Mouse (Mus musculus): ENCODE results near the gene C1rl. TPM values are rescaled to one million over a fixed set of nuclear protein-coding genes. Genes with fewer than 3 reads are reported as not detected.
A peak's percentile ranks its signal among the peaks of the same experiment; 100 is the strongest.

C1rl gene
- under 1 TPM; 0.46 to 0.59 TPM for total RNA-seq (2021)
- long read RNA-seq, experiment 1, partial matches to known transcripts, result 0 of 2 reads
- long read RNA-seq, experiment 1, other reads (novel, unspliced or antisense), result 0 of 2 reads
- long read RNA-seq, experiment 2, partial matches to known transcripts, result 0 of 3 reads
- long read RNA-seq, experiment 2, other reads (novel, unspliced or antisense), result 1 of 3 reads

- DNase-seq, result peak; percentile 70 to 82
- intact Hi-C loops (cut with DNase I), result no loop called here
Observed at GRCm38 (mm10) chr6:124492842-124493561, at the start of gene C1rl. Gene C1rl, plus strand, starts transcription at chr6:124493113.

DNA sequence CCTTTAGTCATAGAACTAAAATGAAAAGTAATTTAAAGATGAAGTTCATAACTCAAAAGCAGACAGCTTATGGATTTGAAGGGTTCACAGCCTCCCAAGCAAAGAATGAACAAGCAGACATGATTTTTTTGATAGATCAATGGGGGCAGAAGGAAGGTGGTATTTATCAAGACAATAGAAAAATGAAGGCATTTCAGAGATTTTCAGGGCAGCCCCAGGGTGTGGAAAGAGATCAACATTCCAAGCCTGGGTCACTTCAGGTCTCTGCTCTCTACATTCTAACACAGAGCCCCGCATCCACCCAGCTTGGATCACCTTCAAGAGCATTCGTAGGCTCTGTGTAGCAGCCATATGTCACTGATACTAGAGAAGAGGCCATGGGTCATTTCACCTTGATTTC, 49.6 kb upstream of the C1rl start:
- intact Hi-C loops (cut with DNase I), result no loop called here
- no peak for DNase-seq

DNA sequence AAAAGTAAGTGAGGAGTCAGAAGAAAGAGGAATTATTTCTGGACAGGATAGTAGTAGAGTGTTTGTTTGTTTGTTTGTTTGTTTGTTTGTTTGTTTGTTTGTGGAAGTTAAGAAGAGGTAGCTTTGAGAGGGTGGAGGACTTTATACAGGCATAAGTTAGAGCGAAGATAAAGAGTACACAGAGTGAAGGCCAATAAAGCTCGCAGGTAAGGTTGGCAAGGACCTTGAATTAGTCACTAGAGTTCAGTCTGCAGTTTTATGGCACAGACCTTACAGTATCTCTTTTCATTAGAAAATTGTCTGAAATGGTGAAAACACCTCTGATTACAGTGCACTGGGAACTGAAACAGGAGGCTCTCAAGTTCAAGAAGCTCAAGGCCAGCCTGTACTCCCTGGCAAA, 46.9 kb upstream of the C1rl start:
- DNase-seq, result no peak
- intact Hi-C loops (cut with DNase I), result no loop called here

- intact Hi-C loops (cut with DNase I), result no loop called here
Observed at GRCm38 (mm10) chr6:124446459-124446858, 46.5 kb upstream of the C1rl start.

GRCm38 (mm10) chr6:124447356-124447755, 45.6 kb upstream of the C1rl start:
- intact Hi-C loops (cut with DNase I), result no loop called here

More at GRCm38 (mm10) chr6:124446459-124446858, 46.5 kb upstream of the C1rl start:
- DNase-seq, result no peak

GRCm38 (mm10) chr6:124448186-124448852, 44.6 kb upstream of the C1rl start:
- intact Hi-C loops (cut with DNase I), result no loop called here
- DNase-seq, result no peak

More at GRCm38 (mm10) chr6:124447356-124447755, 45.6 kb upstream of the C1rl start:
- no peak for DNase-seq

DNA sequence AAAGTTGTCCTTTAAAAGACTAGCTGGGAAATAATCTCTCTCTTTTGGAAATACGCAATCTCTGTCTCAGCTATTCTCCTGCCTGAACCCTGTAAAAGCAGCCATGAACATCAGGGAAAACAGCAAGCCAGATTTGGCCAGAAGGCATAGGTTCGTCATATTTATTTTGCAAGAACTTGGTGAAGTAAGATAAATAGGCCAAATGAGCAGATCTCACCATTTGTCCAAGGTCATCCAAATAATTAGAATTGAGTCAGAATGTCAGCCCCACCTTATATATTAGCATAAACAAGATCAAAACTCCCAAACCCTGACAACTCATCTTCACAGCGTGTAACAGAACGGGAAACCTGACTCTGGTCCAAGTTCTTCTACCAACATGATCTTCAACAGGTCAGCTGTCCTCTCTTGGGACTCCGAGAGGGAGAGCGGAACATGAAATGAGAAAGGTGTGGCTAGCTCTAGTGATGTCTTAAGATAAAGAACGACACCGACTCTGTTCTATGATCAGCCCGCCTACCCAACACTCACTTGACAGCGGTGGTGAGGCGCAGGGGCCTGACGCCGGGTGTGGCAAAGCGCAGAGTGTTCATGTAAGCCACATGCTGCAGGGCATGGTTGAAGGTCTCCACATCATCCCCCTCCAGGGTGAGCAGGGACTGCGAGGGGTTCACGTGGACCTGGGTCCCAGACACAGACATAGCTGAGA, 43.8 kb upstream of the C1rl start:
- intact Hi-C loops (cut with DNase I), result no loop called here
- DNase-seq, result no peak

- intact Hi-C loops (cut with DNase I), result no loop called here
Observed at GRCm38 (mm10) chr6:124449668-124450383, 43.1 kb upstream of the C1rl start.

DNA sequence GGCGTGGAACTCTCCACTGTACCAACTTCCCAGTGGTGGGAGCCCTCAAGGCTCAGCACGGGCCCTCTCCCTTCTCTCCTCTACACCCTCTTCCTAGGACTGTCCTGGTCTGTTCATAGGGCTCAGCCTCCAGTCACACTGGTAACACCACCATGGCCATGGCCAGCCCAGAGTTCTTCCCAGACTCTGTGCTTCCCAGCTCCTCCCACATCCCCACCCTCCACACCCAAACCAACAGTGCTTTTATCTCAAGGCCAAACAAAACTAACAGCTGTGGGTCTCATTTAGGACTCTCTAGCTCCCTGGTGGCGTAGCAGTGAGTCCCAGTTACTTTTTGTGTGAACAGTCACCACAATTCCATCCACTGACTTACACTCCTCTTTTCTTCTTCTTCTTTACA, 40.9 kb upstream of the C1rl start:
- intact Hi-C loops (cut with DNase I), result no loop called here
- DNase-seq, result no peak

More at GRCm38 (mm10) chr6:124449668-124450383, 43.1 kb upstream of the C1rl start:
- DNase-seq, result no peak

DNA sequence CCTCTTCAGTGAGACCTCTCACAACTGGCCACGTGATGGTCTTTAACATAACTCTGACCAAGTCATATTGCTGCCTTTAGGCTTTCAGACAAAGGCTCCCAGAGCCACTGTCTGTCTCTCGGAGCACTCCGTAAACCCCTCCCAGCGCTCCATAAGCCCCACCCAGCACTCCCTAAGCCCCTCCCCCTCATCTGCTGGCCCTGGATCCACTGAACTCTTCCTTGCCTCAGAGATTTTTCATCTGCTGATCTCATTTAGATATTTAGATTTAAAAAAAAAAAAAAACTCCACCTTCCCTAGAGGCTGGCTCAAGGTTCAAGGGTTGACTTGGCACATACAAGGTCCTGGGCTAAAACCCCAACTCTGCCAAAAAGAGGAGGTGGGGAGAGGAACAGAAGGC, 39.2 kb upstream of the C1rl start:
- intact Hi-C loops (cut with DNase I), result no loop called here
- DNase-seq, result no peak

DNA sequence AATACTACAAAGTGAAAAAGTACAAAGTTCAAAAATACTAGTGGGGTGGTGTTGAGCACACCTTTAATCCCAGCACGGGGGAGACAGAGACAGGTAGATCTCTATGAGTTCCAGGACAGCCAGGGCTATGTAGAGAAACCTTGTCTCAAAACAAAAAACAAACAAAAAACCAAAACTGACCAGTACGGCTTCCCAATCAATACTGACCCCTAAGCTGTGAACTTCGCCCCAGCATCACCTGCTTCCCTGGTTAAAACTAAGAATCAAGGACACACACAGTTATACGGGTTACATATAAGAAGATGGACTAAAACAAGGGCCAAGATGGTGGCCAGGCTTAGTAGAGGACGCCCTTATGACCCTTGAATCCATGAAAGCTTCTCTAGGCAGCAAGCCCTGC, 36.7 kb upstream of the C1rl start:
- DNase-seq, result no peak

GRCm38 (mm10) chr6:124457827-124458226, 35.1 kb upstream of the C1rl start:
- intact Hi-C loops (cut with DNase I), result no loop called here
- DNase-seq, result no peak

More for the DNA sequence above, 36.7 kb upstream of the C1rl start:
- intact Hi-C loops (cut with DNase I), result no loop called here

DNA sequence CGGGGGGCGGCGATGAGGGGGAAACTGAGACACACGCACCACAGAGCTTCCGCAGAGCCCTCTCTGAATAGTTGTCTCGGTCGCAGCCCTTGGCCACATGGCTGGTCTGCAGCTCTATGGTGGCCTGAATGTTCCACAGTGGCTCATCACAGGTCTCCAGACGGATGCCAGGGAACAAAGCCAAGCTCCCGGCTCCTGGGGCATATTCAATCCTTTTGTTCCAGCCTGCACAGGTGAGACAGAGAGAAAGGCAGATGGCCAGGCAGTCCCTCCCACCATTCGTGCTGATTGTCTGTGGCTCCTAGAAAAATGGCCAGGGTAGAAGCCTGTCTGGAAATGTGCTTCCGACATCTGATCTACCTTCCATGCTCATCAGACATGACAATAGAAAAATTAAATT, 34.4 kb upstream of the C1rl start:
- intact Hi-C loops (cut with DNase I), result no loop called here
- DNase-seq, result no peak

DNA sequence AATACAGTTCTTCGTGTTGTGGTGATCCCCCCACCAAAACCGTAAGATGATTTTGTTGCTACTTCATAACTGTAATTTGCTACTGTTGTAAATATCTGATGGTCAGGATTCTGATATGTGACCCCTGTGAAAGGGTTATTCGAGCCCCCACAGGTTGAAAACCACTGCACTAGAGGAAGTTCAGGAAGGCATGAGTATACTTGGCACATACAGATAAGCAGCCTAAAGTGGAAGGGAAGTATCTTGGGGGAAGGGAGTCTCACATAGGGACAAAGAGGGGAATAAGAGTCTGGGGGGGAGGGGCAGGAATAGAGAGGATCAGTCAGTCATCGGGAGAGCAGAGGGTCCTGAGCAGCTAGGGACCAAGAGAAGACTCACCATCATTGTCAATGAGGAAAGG, 33.5 kb upstream of the C1rl start:
- intact Hi-C loops (cut with DNase I), result no loop called here

DNA sequence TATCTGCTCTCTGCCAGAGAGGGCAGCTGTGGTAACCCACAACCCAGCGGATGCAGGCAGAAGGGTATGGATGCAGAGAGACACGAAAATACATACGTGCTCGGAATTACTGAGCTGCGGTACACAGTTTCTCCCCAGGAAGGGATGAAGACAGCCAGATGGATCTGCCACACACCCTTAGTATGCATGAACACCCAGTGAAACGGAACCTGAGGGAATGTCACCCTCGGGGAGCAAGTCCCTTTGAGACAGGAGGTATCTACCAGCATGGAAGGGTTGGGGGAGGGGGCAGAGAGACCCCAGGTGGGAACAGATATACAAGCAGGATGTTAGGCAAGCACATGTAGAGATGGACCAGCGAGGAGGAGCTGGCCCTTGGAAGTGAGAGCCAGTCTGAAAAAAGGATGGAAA, 29.0 kb upstream of the C1rl start:
- intact Hi-C loops (cut with DNase I), result no loop called here
- no peak for DNase-seq

More for the DNA sequence above, 33.5 kb upstream of the C1rl start:
- DNase-seq, result no peak

DNA sequence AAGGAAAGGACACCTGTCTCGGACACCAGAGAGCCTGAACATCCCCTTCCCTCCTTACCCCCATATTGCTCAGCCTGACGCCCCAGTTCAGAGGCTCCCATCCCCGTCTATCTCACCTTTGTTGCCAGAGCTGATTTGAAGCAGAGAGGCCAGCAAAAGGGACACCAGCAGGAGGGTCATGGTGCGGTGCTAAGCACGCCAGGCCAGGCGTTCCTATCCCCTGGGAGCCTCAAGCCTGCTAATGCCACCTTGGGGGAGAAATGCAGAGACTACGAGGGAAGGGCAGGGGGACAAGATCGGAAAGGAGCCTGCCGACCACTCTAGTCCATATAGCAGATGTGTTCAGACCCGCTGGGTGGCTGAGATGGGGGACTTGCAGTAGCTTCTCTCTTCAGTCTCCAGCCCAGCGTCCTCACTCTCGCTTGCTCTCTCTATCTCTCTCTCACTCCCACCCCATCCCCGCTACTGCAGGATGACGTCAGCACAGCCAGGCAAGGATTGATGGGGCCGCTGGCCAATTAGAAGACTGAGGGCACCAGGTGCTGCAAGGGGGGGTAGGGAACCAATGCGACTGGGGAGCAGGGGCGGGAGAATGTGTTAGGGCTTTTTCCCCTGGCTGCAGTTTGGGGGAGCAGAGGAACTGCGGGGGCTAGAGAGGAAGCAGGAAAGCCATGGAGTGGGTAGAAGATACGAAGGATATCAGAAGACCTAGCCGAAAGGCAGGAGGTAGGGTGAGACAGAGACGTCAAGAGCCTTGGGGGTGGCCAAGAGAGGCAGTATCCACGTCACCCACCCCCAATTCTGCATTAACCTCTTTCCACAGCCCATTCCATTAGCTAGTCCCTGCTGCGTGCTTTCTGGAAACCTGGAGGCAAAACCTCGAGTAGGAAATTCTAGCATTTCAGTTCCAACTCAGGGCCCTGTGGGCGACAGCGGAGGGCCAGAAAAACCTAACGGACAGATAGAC, 28.3 kb upstream of the C1rl start, which contains the start of gene Clstn3:
TSS of gene Clstn3 (minus strand) at position 490 of the 967 bp plus-strand sequence.
- intact Hi-C loops (cut with DNase I), result no loop called here
- DNase-seq, result peak in 1 of 2 experiments; percentile 49

- no peak for DNase-seq
- intact Hi-C loops (cut with DNase I), result no loop called here
Observed at GRCm38 (mm10) chr6:124465299-124465698, 27.6 kb upstream of the C1rl start.

GRCm38 (mm10) chr6:124465729-124466128, 27.2 kb upstream of the C1rl start:
- DNase-seq, result no peak
- intact Hi-C loops (cut with DNase I), result no loop called here

DNA sequence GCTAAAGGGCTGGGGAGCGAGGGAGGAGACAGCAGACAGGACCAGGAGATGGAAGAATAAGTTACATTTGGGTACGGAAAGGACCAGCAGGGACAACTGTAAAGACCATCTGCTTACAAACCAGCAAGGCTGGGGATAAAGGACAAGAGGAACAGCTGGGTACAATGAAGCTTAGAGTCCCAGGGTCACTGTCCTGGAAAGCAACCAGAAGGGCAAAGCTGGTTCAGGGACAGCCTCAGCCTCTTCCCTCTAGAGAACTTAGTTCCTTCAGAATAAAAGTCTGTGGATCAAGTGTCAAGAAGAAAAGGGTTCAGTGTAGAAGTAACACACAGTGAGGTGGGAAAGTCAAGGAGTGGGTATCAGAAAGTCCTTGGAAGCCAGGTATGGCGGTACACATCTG, 21.8 kb upstream of the C1rl start:
- no peak for DNase-seq
- intact Hi-C loops (cut with DNase I), result no loop called here
